Mouse (Mus musculus): ENCODE results near the gene Foxs1.

The Foxs1 gene

GRCm38 (mm10) chr2:152895834-152896233 lies 37.2 kb downstream of the Foxs1 start:
- TF ChIP-seq GATA4 (IDR thresholded peaks at IDR 0.05; ENCODE audit: insufficient replicate concordance, low read length): no peak

GRCm38 (mm10) chr2:152888774-152889173 lies 44.2 kb downstream of the Foxs1 start:
- TF ChIP-seq GATA4 (IDR thresholded peaks at IDR 0.05; ENCODE audit: insufficient replicate concordance, low read length): no peak

GRCm38 (mm10) chr2:152887230-152887629 lies 45.8 kb downstream of the Foxs1 start:
- TF ChIP-seq GATA4 (IDR thresholded peaks at IDR 0.05; ENCODE audit: insufficient replicate concordance, low read length): no peak

- TF ChIP-seq GATA4 (IDR thresholded peaks at IDR 0.05; ENCODE audit: insufficient replicate concordance, low read length): no peak
Observed at GRCm38 (mm10) chr2:152884101-152884645, 48.8 kb downstream of the Foxs1 start.
